Mouse (Mus musculus) E14TG2a.4 (cell line): ENCODE measurements around the gene Gng2.

ENCODE experiments used
- CTCF ChIP-seq: conservative IDR thresholded peaks from 2 replicates; pipeline ENCODE4 v1.5.1; 2014; ENCODE audit warnings: low read length
- POU5F1 ChIP-seq: IDR thresholded peaks from 2 replicates; pipeline ENCODE4 v1.6.1; 2014; ENCODE audit warnings: low read length, borderline replicate concordance

GRCm38 (mm10) chr14:19963961-19964505, 13.4 kb downstream of the Gng2 start:
- TF ChIP-seq CTCF: no peak
- TF ChIP-seq POU5F1: no peak
